Mouse (Mus musculus) ES-E14 (cell line): Measurements from ENCODE around the gene Ankfn1.

Experiments used
- CHD2 ChIP-seq: IDR thresholded peaks from 2 replicates; pipeline ENCODE4 v1.6.1; 2014; ENCODE audit warnings: mild to moderate bottlenecking, low read depth, low read length, inconsistent platforms
- HCFC1 ChIP-seq: IDR thresholded peaks from 2 replicates; pipeline ENCODE4 v1.6.1; 2012; ENCODE audit warnings: low read length, inconsistent platforms, borderline replicate concordance; ENCODE audit not compliant: insufficient read depth
- MAFK ChIP-seq: IDR thresholded peaks from 2 replicates; pipeline ENCODE4 v1.6.1; 2014; ENCODE audit warnings: mild to moderate bottlenecking, low read depth, low read length, inconsistent platforms; ENCODE audit not compliant: insufficient read depth
- ZC3H11A ChIP-seq: IDR thresholded peaks from 2 replicates; pipeline ENCODE4 v1.6.1; 2012; ENCODE audit warnings: low read depth, mild to moderate bottlenecking, inconsistent platforms, low read length, borderline replicate concordance
- ZNF384 ChIP-seq: IDR thresholded peaks from 2 replicates; pipeline ENCODE4 v1.6.1; 2012; ENCODE audit warnings: low read depth, low read length, inconsistent platforms

DNA sequence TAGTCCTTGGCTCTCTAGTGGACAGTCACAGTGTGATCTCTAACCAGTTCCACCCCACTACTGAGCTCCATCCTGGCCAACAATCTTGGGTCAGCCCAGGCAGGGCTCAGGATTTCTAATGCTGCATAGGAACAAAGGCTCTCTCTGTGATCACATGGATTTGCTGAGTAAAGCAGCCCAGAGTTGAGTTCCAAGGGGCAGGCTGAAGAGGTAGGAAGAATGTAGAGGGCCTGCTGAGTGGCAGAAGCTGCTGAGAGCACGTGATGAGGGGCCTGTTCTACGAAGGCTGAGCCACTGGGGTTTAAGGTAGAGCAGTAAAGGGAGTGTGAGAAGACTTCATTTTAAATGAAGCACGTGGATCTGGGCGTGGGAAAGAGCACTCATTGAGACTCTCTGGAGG lies 41.1 kb upstream of the Ankfn1 start:
- TF ChIP-seq MAFK, result no peak
- no peak for TF ChIP-seq HCFC1
- no peak for TF ChIP-seq CHD2
- no peak for TF ChIP-seq ZNF384
- TF ChIP-seq ZC3H11A, result no peak
